Mouse (Mus musculus) mature B cell (primary cell): ENCODE data around the gene Wdpcp.
"Not testable (repeated sequence)": the region's sequence is repeated elsewhere in the genome, so short reads cannot be mapped to it uniquely, and the experiment has no call there.

ENCODE experiments used
- in situ Hi-C: fragments of 300-500 bp; cut with MboI; formaldehyde crosslinking; loops from 2 replicates; pipeline ENCODE4 v1.14.3; 2019

Wdpcp gene

DNA sequence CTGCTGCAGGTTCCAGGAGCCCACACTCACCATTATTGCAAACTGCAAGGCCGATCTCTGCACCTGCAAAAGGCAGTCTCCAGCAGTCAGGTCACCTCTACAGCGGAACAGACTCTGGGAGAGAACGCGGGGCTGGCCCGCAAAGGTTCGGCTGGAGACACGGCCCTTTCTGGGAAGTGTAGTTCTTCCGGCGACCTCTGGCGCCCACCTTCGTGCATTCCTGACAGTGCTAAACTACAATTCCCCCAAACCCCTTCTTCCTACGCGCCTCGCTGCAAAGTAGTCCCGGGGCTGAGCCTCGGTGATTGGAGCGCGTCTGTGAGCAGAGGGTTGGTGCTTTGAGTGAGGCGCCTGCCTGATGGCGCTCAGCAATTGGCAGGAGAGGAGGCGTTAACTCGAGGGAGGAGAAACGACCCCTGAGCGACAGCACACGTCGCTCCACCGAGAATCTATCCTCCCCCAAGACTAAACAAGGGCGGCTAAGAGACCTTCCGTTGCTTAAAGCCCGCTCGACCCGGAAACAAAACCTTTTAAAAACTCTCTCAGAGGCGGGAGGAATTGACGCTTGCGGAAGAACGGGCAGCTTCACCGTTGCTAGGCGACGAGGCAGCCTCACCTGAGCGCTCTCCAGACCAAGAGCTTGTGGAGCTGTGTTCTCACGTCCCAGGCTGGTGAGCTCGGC is at the start of gene Wdpcp, which contains the start of gene Mdh1:
TSS of gene Wdpcp (plus strand) at position 536 of the 682 bp plus-strand sequence.
TSS of gene Mdh1 (minus strand) at position 668 of the 682 bp plus-strand sequence.
- in situ Hi-C loops, result no loop called here

DNA sequence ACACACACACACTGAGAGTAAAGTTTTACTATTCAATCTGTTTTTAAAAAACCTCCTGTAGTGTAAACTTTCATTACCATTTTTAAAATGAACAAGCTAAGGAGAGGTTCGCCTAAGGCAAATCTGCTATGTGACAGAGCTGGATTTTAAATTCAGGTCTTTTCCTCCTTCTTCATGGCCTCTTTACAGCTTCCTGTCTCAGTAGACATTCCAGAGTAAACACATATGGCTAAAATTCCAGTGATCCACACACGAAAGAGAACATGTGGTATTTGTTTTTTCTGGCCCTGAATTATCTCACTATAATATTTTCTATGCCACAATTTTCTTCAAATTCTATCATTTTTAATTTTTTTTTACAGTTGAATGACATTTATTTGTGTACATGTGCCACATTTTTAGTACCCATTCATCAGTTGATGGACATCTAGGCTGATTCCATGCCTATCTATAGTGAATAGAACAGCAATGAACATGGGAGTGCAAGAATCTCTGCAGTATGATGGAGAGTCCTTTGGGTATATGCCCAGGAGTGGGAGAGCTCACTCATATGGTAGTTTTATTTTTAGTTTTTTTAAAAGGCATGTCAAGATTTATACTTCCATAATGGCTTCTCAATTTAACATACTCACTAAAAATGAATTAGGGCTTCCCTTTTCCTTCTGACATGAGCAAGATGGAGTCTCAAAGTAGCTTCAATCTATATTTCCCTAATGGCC is 43.2 kb upstream of the Wdpcp start:
- in situ Hi-C loops, result no loop called here

DNA sequence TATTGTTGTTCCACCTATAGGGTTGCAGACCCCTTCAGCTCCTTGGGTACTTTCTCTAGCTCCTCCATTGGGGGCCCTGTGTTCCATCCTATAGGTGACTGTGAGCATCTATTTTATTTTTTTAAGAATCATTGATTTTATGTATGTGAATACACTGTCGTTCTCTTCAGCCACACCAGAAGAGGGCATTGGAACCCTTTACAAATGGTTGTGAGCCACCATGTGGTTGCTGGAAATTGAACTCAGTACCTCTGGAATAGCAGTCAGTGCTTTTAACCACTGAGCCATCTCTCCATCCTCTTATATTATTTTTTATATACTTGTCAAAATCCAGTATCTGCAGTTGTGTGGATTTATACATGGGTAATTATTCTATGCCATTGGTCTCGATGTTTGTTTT is 41.2 kb upstream of the Wdpcp start:
- in situ Hi-C loops, result not testable (repeated sequence)

DNA sequence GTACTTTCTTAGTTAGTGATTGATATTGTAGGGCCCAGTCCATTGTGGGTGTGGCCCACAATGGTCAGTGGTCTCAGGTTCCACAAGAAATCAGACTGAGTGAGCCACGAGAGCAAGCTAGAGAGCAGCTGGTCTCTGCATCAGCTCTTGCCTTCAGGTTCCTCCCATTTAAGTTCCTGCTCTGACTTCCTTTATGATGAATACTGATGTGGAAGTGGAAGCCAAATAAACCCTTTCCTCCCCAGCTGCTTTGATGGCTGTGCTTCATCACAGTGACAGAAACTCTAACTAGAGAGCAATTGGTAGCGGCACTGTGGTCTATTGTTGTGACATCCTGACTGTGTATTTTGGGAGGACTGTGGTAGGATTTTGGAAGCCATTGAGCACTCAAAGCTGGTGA is 32.0 kb upstream of the Wdpcp start:
- in situ Hi-C loops, result no loop called here

DNA sequence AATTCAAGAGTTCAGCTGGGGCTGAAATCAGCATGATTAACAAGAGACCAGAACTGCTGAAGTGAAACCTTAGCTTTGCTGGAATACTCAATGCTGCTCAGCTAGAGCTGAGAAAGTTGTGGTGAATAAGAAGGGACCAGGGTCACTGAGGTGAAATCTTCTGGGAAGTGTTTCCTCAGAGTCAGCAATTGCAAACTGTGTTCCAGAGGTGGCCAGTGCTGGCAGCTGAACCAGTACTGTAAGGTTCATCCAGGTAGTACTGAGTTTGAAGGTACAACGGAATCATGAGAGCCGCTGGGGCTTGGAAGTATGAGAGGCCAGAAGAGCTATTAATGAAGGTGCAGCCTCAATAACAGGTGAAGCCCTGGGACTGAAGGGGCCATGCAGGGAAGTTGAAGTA is 31.4 kb upstream of the Wdpcp start:
- in situ Hi-C loops, result no loop called here

DNA sequence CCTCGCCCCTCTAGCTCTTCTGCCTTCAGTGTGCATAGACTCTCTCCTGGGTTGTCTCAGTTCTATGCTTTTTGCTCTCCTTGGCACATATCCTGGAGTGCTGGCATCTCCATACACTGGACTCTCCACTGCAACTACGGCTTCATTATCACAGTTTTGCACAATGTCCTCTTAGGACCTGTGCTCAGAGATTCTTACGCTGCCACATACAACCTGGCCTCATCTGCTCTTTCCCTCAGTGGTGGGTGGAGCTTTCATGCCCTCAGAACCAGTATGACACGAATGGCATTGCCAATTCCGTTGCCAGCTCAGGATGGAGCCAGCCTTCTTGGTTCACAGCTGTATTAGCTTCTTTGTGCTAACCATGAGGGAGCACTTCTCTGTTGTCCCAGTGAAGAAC is 29.3 kb upstream of the Wdpcp start:
- in situ Hi-C loops, result no loop called here

DNA sequence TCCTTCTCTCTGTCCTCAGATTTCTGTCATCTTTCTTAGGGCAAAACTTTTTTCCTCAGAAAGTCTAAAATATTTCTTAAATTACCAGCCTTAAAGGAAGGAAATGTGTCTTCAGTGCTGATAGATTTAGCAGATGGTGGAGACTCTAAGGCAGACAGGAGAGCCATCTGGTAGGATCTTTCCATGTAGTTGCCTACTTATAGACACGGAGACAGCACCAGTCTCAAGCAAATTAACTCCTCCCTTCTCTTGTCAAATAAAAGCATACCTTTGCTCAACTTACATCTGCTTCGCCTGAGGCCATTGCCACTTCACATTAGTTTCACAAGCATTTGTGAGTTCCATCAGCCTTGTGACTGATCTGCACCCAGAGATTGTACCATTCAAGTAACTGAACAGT is 27.0 kb upstream of the Wdpcp start:
- in situ Hi-C loops, result no loop called here

DNA sequence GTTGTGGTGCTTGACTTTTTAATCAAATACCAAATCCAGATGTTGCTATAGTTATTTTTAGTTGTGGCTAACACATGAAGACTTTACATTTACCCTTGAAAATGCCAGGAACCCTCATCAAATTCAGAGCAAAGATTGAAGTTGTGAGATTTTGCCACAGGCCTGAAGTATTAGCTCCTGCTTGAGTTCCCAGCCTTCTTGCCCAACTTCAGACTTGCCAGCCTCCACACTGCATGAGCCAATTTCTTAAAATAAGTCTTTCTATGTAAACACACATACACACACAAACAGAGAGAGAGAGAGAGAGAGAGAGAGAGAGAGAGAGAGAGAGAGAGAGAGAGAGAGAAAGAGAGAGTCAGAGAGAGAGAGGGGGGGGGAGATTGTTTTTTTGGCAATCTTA is 26.1 kb upstream of the Wdpcp start:
- in situ Hi-C loops, result no loop called here

DNA sequence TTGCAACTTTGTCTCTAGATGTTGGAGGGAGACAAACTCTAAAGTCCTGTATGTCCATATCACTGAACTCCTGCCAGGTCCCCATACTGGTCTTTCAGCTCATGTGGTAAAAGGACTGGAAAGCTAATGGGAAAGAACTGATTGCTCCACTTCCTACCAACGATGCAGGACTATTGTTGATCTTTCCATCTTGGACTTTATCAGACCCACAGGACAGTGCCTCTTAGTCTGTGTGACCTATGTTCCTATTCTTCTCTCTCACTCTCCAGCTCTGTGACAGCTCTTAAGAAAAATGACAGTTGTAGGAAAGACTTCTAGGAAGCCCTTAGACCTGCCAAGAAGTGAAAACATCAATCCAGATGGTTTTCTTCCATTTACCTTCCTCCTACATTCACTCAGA is 25.4 kb upstream of the Wdpcp start:
- in situ Hi-C loops, result no loop called here

DNA sequence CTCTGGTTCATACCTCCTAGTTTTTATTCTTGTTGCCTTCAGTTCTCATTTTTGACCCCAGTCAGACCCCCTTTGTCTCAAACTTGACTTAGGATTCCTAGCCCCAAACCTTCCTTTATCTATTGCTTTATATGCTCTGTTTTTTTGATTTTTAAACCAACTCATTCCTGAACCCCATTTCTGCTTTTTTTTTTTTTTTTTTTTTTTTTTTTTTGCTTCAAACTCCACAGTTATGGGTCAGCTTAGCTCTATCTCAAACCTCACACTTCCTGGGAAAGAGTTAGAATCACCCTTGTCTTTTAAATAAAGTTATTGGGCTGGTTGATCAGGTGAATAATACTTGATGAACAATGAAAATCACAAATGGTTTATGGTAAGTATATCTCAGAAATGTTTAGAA is 24.5 kb upstream of the Wdpcp start:
- in situ Hi-C loops, result no loop called here

DNA sequence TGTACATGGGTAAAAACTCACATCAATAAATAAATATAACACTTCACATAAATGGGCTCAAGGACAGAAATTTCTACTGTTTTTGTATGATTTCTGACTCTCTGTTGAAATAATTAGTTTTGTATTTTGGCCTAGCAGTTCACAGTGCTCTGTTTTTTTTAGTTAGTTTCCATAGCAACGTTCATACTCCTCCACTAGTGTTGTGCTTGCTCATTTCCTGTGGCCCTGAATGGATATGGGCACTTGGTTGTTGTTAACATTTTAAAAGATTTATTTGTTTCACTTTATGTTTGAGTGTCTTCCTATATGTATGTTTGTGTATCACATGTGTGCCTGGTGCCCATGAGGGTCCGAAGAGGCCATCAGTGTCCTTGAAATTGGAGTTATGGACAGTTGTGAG is 23.0 kb upstream of the Wdpcp start:
- in situ Hi-C loops, result no loop called here

DNA sequence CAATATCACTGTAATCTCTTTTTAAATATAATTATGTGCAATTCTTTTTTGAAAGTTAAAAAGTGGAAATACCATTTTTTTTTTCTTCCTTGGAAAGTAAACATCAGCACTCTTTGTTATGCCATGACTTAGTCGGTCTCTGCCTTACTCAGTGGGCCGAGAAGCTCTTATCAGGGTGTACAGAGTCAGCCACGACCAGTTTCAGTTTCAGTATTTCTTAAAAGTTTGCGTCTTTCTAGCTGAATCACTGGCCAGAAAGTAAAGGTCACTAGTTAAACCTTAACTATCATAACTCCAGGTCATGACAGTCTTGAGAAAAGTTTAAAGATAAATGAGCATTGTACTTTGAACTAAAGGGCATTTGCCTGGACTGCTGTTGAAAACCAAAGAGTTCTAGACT is 22.3 kb upstream of the Wdpcp start:
- in situ Hi-C loops, result no loop called here

DNA sequence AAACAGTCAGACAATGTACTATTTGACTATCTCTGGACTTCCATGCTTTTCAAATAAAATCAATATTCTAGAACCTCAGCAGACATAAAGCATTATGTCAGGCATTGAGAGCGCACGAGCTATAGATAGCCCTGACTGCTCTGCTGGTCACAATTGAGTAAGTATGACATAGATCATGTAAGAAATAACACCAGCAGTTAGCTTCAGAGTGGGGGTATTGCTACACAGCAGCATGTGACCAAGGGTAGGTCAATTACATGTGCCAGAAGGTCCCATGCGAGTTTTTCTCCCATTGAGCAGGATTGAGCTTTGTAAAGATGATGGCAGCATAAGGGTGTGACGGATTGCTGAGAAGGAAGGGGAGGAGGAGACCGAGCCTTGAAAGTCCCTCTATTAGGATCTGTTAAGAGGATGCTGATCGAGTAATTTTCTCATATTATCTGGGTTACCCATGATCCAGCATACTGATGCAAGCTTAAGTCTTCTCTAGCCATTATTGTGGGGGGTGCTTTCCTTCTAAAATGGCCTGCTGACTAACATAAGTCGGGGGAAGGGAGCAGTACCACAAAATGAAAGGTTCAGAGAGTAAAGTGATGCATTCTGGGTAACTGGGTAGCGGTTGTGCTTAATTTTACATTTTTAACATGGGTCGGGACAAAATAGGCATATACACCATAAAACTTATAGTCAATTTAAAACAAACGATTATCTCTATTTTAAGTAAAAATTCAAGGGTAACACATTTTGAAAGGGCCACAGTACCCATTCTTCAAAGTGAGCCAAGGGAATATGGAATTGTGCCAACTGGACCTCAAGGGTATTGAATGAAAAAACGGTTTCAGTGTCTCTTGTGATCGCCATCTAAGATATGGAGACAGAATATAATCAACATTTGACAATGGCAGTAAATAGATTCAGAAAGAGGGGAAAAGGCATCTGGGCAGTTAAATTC is 21.5 kb upstream of the Wdpcp start:
- in situ Hi-C loops, result no loop called here

DNA sequence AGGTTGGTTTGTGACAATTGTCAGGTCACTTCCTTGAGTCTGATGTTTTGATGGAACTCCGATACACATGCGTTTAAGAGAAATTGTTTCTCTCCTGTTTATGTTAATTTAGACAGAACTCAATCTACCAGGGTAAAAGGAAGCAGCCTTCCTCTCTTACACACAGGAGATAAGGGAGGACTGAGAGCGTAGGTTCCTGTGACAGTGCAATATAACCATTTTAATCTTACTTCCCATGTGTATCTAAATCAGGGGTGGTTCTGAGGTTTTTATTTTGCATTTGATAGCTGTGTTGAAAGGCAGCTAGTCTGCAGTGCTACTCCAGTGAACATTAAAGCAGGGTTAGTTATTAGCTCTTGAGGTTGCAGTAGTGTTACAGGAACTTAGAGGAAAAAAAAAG is 20.0 kb upstream of the Wdpcp start:
- in situ Hi-C loops, result no loop called here

DNA sequence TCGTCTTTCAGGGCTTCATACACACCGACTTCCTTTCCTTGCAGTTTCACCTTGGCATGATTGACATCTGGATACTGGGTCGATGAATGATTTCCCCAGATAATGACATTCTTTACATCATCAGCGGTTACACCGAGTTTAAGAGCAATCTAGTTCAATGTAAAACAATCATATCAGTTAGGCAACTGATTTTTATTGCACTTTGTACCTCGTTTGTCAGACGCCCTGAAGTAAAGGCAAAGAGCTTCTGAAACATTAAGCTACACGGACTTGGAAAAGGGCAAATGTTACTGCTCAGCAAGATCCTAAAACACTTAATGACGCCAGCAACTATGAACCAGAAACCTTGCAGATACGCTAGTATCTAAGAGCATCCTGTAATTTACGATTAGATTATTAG is 12.3 kb upstream of the Wdpcp start:
- in situ Hi-C loops, result no loop called here

DNA sequence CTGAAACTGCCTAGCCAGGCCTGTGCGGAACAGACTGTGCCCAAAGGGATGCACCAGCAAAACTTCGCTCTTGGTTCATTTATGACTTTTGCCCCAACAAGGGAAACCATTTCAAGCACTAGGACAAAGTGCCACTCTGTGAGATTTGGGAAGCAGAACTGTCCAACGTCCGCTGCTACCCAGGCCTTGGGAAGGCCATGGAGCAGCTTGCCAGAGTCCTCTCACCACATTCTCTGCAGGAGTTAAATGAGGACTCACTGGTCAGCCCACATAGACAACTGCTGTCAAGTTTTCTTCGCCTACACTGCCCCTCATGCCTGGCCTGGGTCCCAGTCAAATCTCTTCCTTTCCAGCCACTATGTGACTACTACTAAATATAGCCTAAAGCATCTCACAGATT is 10.7 kb upstream of the Wdpcp start:
- in situ Hi-C loops, result no loop called here

DNA sequence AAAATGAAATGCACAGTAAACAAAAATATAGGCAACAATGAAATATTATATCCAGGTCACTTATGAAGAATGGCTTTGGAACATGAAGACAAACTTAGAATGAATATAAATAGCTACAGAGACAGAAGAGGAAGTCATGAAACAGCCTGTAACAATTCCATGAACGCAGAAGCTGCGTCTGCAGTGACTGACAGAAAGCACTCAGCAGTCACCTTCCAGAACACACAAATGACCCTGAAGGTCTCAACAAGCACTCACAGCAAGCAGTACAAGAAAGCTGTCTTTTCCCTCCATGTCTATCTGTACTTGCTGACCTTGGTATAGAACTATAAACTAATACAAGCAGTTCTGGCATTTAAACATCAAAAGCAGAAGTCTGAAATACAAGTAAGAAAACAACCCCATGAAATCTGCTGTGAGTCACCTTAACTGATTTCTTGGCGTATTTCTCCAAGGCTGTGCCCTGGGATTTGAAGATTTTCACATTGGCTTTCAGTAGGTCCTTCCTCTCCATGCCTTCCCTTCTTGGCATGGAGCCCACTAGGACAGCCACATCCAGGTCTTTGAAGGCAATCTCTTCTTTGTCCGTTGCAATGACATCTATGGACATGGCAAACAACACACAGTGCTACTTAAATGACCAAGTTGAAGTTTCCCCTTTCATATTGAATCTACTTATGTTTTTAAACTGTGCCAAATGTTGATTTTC is 8.3 kb upstream of the Wdpcp start:
- in situ Hi-C loops, result no loop called here

DNA sequence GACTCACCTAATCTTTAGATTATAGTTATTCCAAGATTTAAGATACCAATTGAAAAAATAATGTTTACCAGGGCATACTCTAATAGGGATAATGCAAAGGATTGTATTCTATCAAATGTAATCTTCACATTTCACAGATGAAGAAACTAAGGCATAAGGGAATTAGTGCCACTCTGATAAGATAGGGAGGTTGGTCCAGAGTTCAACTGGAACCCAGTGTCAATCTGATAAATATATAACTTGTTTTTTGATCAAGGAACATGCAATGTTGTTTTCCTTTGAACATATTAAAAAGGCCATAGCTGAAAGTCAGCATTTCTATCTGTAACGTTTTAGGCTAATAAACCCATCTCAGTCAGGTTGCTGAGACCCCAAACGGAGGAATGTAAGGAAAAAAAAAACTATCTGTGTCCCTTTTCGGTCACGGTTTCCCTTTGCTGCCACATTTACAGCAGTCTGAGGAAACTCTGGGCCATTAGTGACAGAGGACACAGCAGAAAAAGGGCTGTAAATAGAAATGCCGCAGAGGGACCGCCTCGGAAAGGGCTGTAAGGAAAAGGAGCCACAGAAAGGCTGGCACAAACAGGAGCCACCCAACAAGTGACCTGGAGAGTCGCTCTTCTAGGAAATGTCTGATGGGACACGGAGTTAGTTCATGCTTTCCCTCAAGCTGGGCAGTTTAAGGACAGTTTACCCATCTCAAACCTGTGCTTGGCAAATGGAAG is 7.2 kb upstream of the Wdpcp start:
- in situ Hi-C loops, result no loop called here

DNA sequence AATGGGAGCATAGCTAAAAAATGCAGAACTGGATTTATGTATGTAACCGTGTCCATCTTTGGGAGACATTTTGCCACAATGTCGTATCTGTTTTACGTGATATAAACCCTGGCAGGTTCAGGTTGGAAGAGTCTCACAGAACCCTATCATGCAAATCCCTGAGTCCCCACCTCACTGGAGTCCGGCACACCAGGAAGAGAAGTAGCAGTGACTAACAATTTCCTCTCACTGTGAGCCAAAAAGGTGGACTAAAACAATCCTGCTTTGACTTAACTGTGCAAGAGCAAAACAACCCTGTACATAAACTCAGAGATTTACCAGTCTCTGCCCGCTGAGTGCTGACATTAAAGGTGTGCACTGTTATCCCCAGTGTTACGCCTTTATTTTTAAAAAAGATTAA is 5.1 kb upstream of the Wdpcp start:
- in situ Hi-C loops, result no loop called here

DNA sequence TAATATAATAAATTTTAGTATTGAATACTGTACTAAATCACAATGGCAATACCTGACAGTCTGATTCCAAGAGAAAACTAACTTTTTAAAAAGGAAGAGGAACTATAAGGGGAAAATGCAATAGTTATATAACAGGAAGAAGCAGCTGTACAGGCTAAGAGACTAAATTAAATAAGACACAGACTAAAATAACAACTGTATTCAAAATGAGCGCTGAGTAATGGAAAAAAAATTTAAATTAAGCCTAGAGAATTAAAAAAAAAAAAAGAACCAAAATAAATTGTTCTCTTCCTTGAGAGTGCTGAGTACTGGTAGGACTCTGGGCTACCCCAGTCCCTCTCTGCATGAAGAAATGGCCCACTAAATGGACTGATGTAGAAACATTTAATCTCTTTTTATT is 4.3 kb upstream of the Wdpcp start:
- in situ Hi-C loops, result no loop called here

DNA sequence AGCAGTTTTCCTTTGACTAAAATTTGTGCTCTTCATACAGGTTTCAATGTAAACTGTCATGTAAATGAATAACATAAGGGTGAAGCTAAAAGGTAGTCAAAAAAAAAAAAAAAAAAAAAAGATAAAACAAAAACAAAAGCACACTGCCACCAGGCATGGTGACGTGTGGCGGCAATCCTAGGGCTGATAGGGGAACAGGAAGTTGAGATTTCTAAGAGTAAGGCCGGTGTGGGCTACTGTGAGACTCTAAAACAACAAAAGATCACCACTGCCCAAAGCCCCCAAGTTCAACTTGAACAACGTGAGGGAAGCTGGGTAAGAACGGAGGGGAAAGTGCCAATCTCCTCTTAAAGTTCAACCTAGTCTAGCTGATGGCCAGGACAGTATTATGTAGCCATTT is 3.0 kb upstream of the Wdpcp start:
- in situ Hi-C loops, result no loop called here
